Mouse (Mus musculus) skeletal muscle tissue, adult 2 months (tissue): ENCODE results near the gene Man1a.
A peak's percentile ranks its signal among the peaks of the same experiment; 100 is the strongest.

Source experiments
- DNase-seq: peaks from one replicate; pipeline ENCODE4 v3.0.0-alpha.2; 2012; ENCODE audit warnings: low read depth, low spot score

The Man1a gene

GRCm38 (mm10) chr10:54061159-54061558, 15.2 kb downstream of the Man1a start:
- DNase-seq: no peak

- DNase-seq: no peak
Measured at GRCm38 (mm10) chr10:54060587-54060986, 15.8 kb downstream of the Man1a start.

GRCm38 (mm10) chr10:54059679-54060249, 16.6 kb downstream of the Man1a start:
- DNase-seq: no peak

- DNase-seq: no peak
Measured at GRCm38 (mm10) chr10:54059092-54059496, 17.3 kb downstream of the Man1a start.

- no peak for DNase-seq
Measured at GRCm38 (mm10) chr10:54058657-54059056, 17.8 kb downstream of the Man1a start.

GRCm38 (mm10) chr10:54054188-54054587, 22.2 kb downstream of the Man1a start:
- no peak for DNase-seq

GRCm38 (mm10) chr10:54047885-54048284, 28.5 kb downstream of the Man1a start:
- DNase-seq: no peak

- DNase-seq: no peak
Measured at GRCm38 (mm10) chr10:54043358-54043757, 33.1 kb downstream of the Man1a start.

GRCm38 (mm10) chr10:54042212-54042840, 34.1 kb downstream of the Man1a start:
- no peak for DNase-seq

GRCm38 (mm10) chr10:54040261-54041165, 35.9 kb downstream of the Man1a start:
- DNase-seq: peak; percentile 49

- no peak for DNase-seq
Measured at GRCm38 (mm10) chr10:54039754-54040153, 36.7 kb downstream of the Man1a start.

GRCm38 (mm10) chr10:54038734-54039133, 37.7 kb downstream of the Man1a start:
- DNase-seq: no peak

GRCm38 (mm10) chr10:54038180-54038579, 38.2 kb downstream of the Man1a start:
- no peak for DNase-seq

- no peak for DNase-seq
Measured at GRCm38 (mm10) chr10:54037348-54038010, 38.9 kb downstream of the Man1a start.

GRCm38 (mm10) chr10:54035586-54035985, 40.8 kb downstream of the Man1a start:
- DNase-seq: no peak

- DNase-seq: no peak
Measured at GRCm38 (mm10) chr10:54034779-54035178, 41.6 kb downstream of the Man1a start.

GRCm38 (mm10) chr10:54032316-54033092, 43.9 kb downstream of the Man1a start:
- DNase-seq: peak; percentile 40

GRCm38 (mm10) chr10:54028866-54029265, 47.5 kb downstream of the Man1a start:
- DNase-seq: no peak

GRCm38 (mm10) chr10:54026738-54027427, 49.5 kb downstream of the Man1a start:
- no peak for DNase-seq

- DNase-seq: no peak
Measured at GRCm38 (mm10) chr10:54026101-54026500, 50.3 kb downstream of the Man1a start.
